In the genomic region with DNA sequence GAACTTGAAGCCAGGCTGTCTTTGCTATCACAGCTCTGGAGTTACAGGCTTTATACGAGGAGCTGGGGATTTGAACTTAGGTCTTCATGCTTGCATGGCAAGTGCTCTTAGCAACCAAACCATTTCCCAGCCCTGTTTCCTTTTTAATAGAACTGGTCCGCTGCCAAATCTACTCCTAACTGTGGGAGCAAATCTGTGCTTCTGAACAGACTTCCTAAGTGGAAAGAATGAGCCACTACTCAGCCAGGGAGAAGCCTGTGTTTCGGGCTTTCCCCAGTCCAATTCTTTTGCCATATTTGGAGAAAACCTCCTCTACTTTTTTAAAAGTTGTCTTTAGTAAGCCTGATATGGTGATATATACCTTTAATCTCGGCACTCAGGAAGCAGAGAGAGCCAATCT, we compare ENCODE assay signal across 17 mouse cellular contexts. TPM values are rescaled to one million over a fixed set of nuclear protein-coding genes. Genes with fewer than 3 reads are reported as not detected.
A peak's percentile ranks its signal among the peaks of the same experiment; 100 is the strongest.
DNase-seq lines count a peak whose midpoint lies in the region; ATAC-seq lines count a peak whose summit lies in the region.
"Had no signal": no experiment of that assay in that cellular context is flagged by ENCODE, and none has a peak within 500 bp of the region (broad histone marks: within the 10 kb centered on the region; RNA-seq: fewer than 3 reads in every experiment).

No protein-coding gene starts in this region.

- H3K27ac ChIP-seq in intestine, embryonic 16.5 days (ENCODE audit: low read length), result peak overlapping the region; percentile 88
- H3K27ac ChIP-seq: embryonic facial prominence, embryonic 12.5 days; hindbrain, embryonic 12.5 days; liver, embryonic 13.5 days; midbrain, embryonic 10.5 days; neural tube, embryonic 13.5 days had no signal

- 71% methylated on average over 4 of the region's 4 CpGs for WGBS in intestine, embryonic 16.5 days

- H3K36me3 ChIP-seq in intestine, embryonic 16.5 days (ENCODE audit: control insufficient read depth, insufficient read depth, low read length), result no peaks in the 10 kb centered on the region
- H3K36me3 ChIP-seq: embryonic facial prominence, embryonic 12.5 days; hindbrain, embryonic 12.5 days; liver, embryonic 13.5 days; midbrain, embryonic 10.5 days; neural tube, embryonic 13.5 days had no signal

- ATAC-seq in intestine, embryonic 16.5 days, result no peak
- ATAC-seq in frontal cortex, adult (ENCODE audit: low TSS enrichment), result no peak

- H3K4me1 ChIP-seq in intestine, embryonic 16.5 days (ENCODE audit: control insufficient read depth, insufficient read depth, low read length), result peaks cover 16% of the 10 kb centered on the region

- intact Hi-C loops in left cerebral cortex, postnatal 4 days (cut with DNase I), result no loop called here

- H3K9me3 ChIP-seq in intestine, embryonic 16.5 days (ENCODE audit: control insufficient read depth, low read length), result no peaks in the 10 kb centered on the region
- H3K9me3 ChIP-seq: embryonic facial prominence, embryonic 12.5 days; hindbrain, embryonic 12.5 days; liver, embryonic 13.5 days; midbrain, embryonic 10.5 days; neural tube, embryonic 13.5 days had no signal

- peak; percentile 50 for DNase-seq in gastrocnemius, adult 18-20 months (ENCODE audit: low spot score)
- no peak for DNase-seq in gastrocnemius, postnatal 4 days (ENCODE audit: low spot score in 2 of 2)
- peak; percentile 40 for DNase-seq in left cerebral cortex, adult 11 months (ENCODE audit: low spot score)
- no peak for DNase-seq in left cerebral cortex, postnatal 4 days
- peak; percentile 62 for DNase-seq in adipocyte (ENCODE audit: low spot score)
- DNase-seq in ovary, postnatal 14 days (ENCODE audit: low spot score), result no peak
- DNase-seq: adrenal gland, postnatal 10 days; cerebellum, adult 2 months; liver, embryonic 13.5 days; right cerebral cortex, postnatal 25 days; thymus, adult 18-20 months had no signal

- no peak overlapping the region for H3K4me2 ChIP-seq in intestine, embryonic 16.5 days (ENCODE audit: low read depth, low read length)
- H3K4me2 ChIP-seq: embryonic facial prominence, embryonic 12.5 days; hindbrain, embryonic 12.5 days; liver, embryonic 13.5 days; neural tube, embryonic 13.5 days had no signal

- H3K4me3 ChIP-seq in intestine, embryonic 16.5 days (ENCODE audit: low read length), result no peak overlapping the region
- H3K4me3 ChIP-seq: embryonic facial prominence, embryonic 12.5 days; hindbrain, embryonic 12.5 days; liver, embryonic 13.5 days; midbrain, embryonic 10.5 days; neural tube, embryonic 13.5 days had no signal

- no peak overlapping the region for H3K9ac ChIP-seq in intestine, embryonic 16.5 days (ENCODE audit: low read depth, low read length)
- H3K9ac ChIP-seq: embryonic facial prominence, embryonic 12.5 days; hindbrain, embryonic 12.5 days; liver, embryonic 13.5 days; neural tube, embryonic 13.5 days had no signal

- no peaks in the 10 kb centered on the region for H3K27me3 ChIP-seq in intestine, embryonic 16.5 days (replicated peaks; ENCODE audit: control insufficient read depth, insufficient read depth, low read length)
- H3K27me3 ChIP-seq: liver, embryonic 13.5 days had no signal

RNA-seq across cellular contexts. Expression of gene Ehd1, which starts 3.8 kb away (rescaled TPM):
- 10 to 100 TPM; 30.2 to 40.3 TPM for total RNA-seq in gastrocnemius, adult 18-20 months (2021)
- total RNA-seq in gastrocnemius, postnatal 4 days (2021), result 10 to 100 TPM; 91.3 to 93.9 TPM
- total RNA-seq in left cerebral cortex, postnatal 4 days (2021), result 10 to 100 TPM; 87.1 to 87.7 TPM
- polyA plus RNA-seq in intestine, embryonic 16.5 days (2015; fragmentation: Nextera tagmentation; extraction: Ambion mirVana), result 135 and 158 TPM in 2 replicates

RNA-seq across cellular contexts. Expression of gene Atg2a, which starts 31.3 kb away (rescaled TPM):
- total RNA-seq in gastrocnemius, adult 18-20 months (2021), result 10 to 100 TPM; 16.7 to 20.0 TPM
- total RNA-seq in gastrocnemius, postnatal 4 days (2021), result 10 to 100 TPM; 15.5 to 16.7 TPM
- total RNA-seq in left cerebral cortex, postnatal 4 days (2021), result 10 to 100 TPM; 29.3 to 29.7 TPM
- polyA plus RNA-seq in intestine, embryonic 16.5 days (2015; fragmentation: Nextera tagmentation; extraction: Ambion mirVana), result 7.4 and 8.4 TPM in 2 replicates

RNA-seq across cellular contexts. Expression of gene Cdc42bpg, which starts 33.5 kb away (rescaled TPM):
- total RNA-seq in gastrocnemius, adult 18-20 months (2021), result 1 to 10 TPM; 6.4 to 8.8 TPM
- 1 to 10 TPM; 6.9 to 7.7 TPM for total RNA-seq in gastrocnemius, postnatal 4 days (2021)
- total RNA-seq in left cerebral cortex, postnatal 4 days (2021), result 1 to 10 TPM; 5.0 to 5.7 TPM
- polyA plus RNA-seq in intestine, embryonic 16.5 days (2015; fragmentation: Nextera tagmentation; extraction: Ambion mirVana), result 1.2 and 1.5 TPM in 2 replicates

RNA-seq across cellular contexts. Expression of gene Ppp2r5b, which starts 37.1 kb away (rescaled TPM):
- 10 to 100 TPM; 34.9 to 38.2 TPM for total RNA-seq in gastrocnemius, adult 18-20 months (2021)
- total RNA-seq in gastrocnemius, postnatal 4 days (2021), result 10 to 100 TPM; 26.2 to 26.4 TPM
- total RNA-seq in left cerebral cortex, postnatal 4 days (2021), result 100 to 1,000 TPM; 189 to 193 TPM
- 21.0 and 23.5 TPM in 2 replicates for polyA plus RNA-seq in intestine, embryonic 16.5 days (2015; fragmentation: Nextera tagmentation; extraction: Ambion mirVana)

RNA-seq across cellular contexts. Expression of gene Gpha2, which starts 46.6 kb away (rescaled TPM):
- not detected for total RNA-seq in gastrocnemius, adult 18-20 months (2021)
- total RNA-seq in gastrocnemius, postnatal 4 days (2021), result not detected
- total RNA-seq in left cerebral cortex, postnatal 4 days (2021), result not detected
- polyA plus RNA-seq in intestine, embryonic 16.5 days (2015; fragmentation: Nextera tagmentation; extraction: Ambion mirVana), result 0.23 and 0.65 TPM in 2 replicates
- polyA plus RNA-seq: cerebellum, adult 2 months; midbrain, embryonic 10.5 days; neural tube, embryonic 13.5 days had no signal

Comparison
In these comparisons a context has a peak if more than half of its experiments do, and no peak if none do; other contexts are left out.
1. DNase-seq: peak in gastrocnemius, adult 18-20 months (single experiment), left cerebral cortex, adult 11 months (single experiment) and adipocyte (single experiment); none in gastrocnemius, postnatal 4 days (0 of 2), left cerebral cortex, postnatal 4 days (single experiment) and ovary, postnatal 14 days (single experiment).